Mouse (Mus musculus): ENCODE measurements around the gene Rreb1. TPM values are rescaled to one million over a fixed set of nuclear protein-coding genes. Genes with fewer than 3 reads are reported as not detected.

The Rreb1 gene
- polyA plus RNA-seq, 1 experiment from 2014 or later = 2.0 TPM

- WGBS = 84% methylated on average over 15 of the region's 15 CpGs
- H3K9me3 ChIP-seq (ENCODE audit: control insufficient read depth, low read length) = no peaks in the 10 kb centered on the region
- H3K36me3 ChIP-seq (ENCODE audit: control insufficient read depth, insufficient read depth, low read length) = no peaks in the 10 kb centered on the region
- H3K27ac ChIP-seq (ENCODE audit: low read depth, low read length) = no peak overlapping the region
- no peak overlapping the region for H3K4me3 ChIP-seq (ENCODE audit: low read length)
- H3K9ac ChIP-seq (ENCODE audit: low read depth, low read length) = no peak overlapping the region
- H3K27me3 ChIP-seq (replicated peaks; ENCODE audit: control insufficient read depth, insufficient read depth, low read length) = no peaks in the 10 kb centered on the region
- no peaks in the 10 kb centered on the region for H3K4me1 ChIP-seq (ENCODE audit: control insufficient read depth, insufficient read depth, low read depth, low read length)
- no peak for ATAC-seq
- H3K4me2 ChIP-seq (ENCODE audit: low read length) = no peak overlapping the region
These were observed 140.4 kb downstream of the Rreb1 start for GRCm38 (mm10) chr13:37918336-37919261.

GRCm38 (mm10) chr13:37919711-37920277 is 141.6 kb downstream of the Rreb1 start:
- no peak for ATAC-seq
- no peak overlapping the region for H3K4me3 ChIP-seq (ENCODE audit: low read length)
- no peaks in the 10 kb centered on the region for H3K4me1 ChIP-seq (ENCODE audit: control insufficient read depth, insufficient read depth, low read depth, low read length)
- H3K9me3 ChIP-seq (ENCODE audit: control insufficient read depth, low read length) = no peaks in the 10 kb centered on the region
- H3K27ac ChIP-seq (ENCODE audit: low read depth, low read length) = no peak overlapping the region
- WGBS = 85% methylated on average over 3 of the region's 3 CpGs
- H3K36me3 ChIP-seq (ENCODE audit: control insufficient read depth, insufficient read depth, low read length) = no peaks in the 10 kb centered on the region
- no peaks in the 10 kb centered on the region for H3K27me3 ChIP-seq (replicated peaks; ENCODE audit: control insufficient read depth, insufficient read depth, low read length)
- no peak overlapping the region for H3K4me2 ChIP-seq (ENCODE audit: low read length)
- H3K9ac ChIP-seq (ENCODE audit: low read depth, low read length) = no peak overlapping the region

GRCm38 (mm10) chr13:37920727-37921126 is 142.5 kb downstream of the Rreb1 start:
- Histone ChIP-seq H3K4me3 (ENCODE audit: low read length) (no peak overlapping the region), H3K27me3 (replicated peaks; ENCODE audit: control insufficient read depth, insufficient read depth, low read length) (no peaks in the 10 kb centered on the region), H3K36me3 (ENCODE audit: control insufficient read depth, insufficient read depth, low read length) (no peaks in the 10 kb centered on the region), H3K4me1 (ENCODE audit: control insufficient read depth, insufficient read depth, low read depth, low read length) (no peaks in the 10 kb centered on the region), H3K9ac (ENCODE audit: low read depth, low read length) (no peak overlapping the region), H3K4me2 (ENCODE audit: low read length) (no peak overlapping the region), H3K9me3 (ENCODE audit: control insufficient read depth, low read length) (no peaks in the 10 kb centered on the region), H3K27ac (ENCODE audit: low read depth, low read length) (no peak overlapping the region)
- no peak for ATAC-seq
- 43% methylated on average over 2 of the region's 2 CpGs for WGBS

GRCm38 (mm10) chr13:37923091-37923490 is 144.9 kb downstream of the Rreb1 start:
- no peak overlapping the region for H3K4me3 ChIP-seq (ENCODE audit: low read length)
- ATAC-seq = no peak
- H3K4me2 ChIP-seq (ENCODE audit: low read length) = no peak overlapping the region
- H3K9ac ChIP-seq (ENCODE audit: low read depth, low read length) = no peak overlapping the region
- H3K27me3 ChIP-seq (replicated peaks; ENCODE audit: control insufficient read depth, insufficient read depth, low read length) = no peaks in the 10 kb centered on the region
- H3K36me3 ChIP-seq (ENCODE audit: control insufficient read depth, insufficient read depth, low read length) = no peaks in the 10 kb centered on the region
- H3K9me3 ChIP-seq (ENCODE audit: control insufficient read depth, low read length) = no peaks in the 10 kb centered on the region
- no peaks in the 10 kb centered on the region for H3K4me1 ChIP-seq (ENCODE audit: control insufficient read depth, insufficient read depth, low read depth, low read length)
- WGBS = 91% methylated on average over 4 of the region's 4 CpGs
- no peak overlapping the region for H3K27ac ChIP-seq (ENCODE audit: low read depth, low read length)

GRCm38 (mm10) chr13:37923643-37924460 is 145.7 kb downstream of the Rreb1 start:
- no peaks in the 10 kb centered on the region for H3K36me3 ChIP-seq (ENCODE audit: control insufficient read depth, insufficient read depth, low read length)
- peak; percentile 45; the same call in 1 of the 2 replicates for ATAC-seq
- H3K27me3 ChIP-seq (replicated peaks; ENCODE audit: control insufficient read depth, insufficient read depth, low read length) = no peaks in the 10 kb centered on the region
- no peaks in the 10 kb centered on the region for H3K4me1 ChIP-seq (ENCODE audit: control insufficient read depth, insufficient read depth, low read depth, low read length)
- no peak overlapping the region for H3K27ac ChIP-seq (ENCODE audit: low read depth, low read length)
- H3K4me2 ChIP-seq (ENCODE audit: low read length) = no peak overlapping the region
- H3K4me3 ChIP-seq (ENCODE audit: low read length) = no peak overlapping the region
- no peaks in the 10 kb centered on the region for H3K9me3 ChIP-seq (ENCODE audit: control insufficient read depth, low read length)
- no peak overlapping the region for H3K9ac ChIP-seq (ENCODE audit: low read depth, low read length)
- 85% methylated on average over 10 of the region's 10 CpGs for WGBS

- no peak overlapping the region for H3K4me3 ChIP-seq (ENCODE audit: low read length)
- WGBS = 77% methylated on average over 4 of the region's 4 CpGs
- H3K36me3 ChIP-seq (ENCODE audit: control insufficient read depth, insufficient read depth, low read length) = no peaks in the 10 kb centered on the region
- no peak overlapping the region for H3K9ac ChIP-seq (ENCODE audit: low read depth, low read length)
- ATAC-seq = no peak
- no peaks in the 10 kb centered on the region for H3K27me3 ChIP-seq (replicated peaks; ENCODE audit: control insufficient read depth, insufficient read depth, low read length)
- no peaks in the 10 kb centered on the region for H3K4me1 ChIP-seq (ENCODE audit: control insufficient read depth, insufficient read depth, low read depth, low read length)
- H3K9me3 ChIP-seq (ENCODE audit: control insufficient read depth, low read length) = no peaks in the 10 kb centered on the region
- no peak overlapping the region for H3K27ac ChIP-seq (ENCODE audit: low read depth, low read length)
- no peak overlapping the region for H3K4me2 ChIP-seq (ENCODE audit: low read length)
These were observed 146.3 kb downstream of the Rreb1 start for GRCm38 (mm10) chr13:37924461-37924948.

- ATAC-seq = no peak
These were observed 148.2 kb downstream of the Rreb1 start for GRCm38 (mm10) chr13:37926394-37926793.

GRCm38 (mm10) chr13:37929532-37929931 is 151.3 kb downstream of the Rreb1 start:
- no peaks in the 10 kb centered on the region for H3K27me3 ChIP-seq (replicated peaks; ENCODE audit: control insufficient read depth, insufficient read depth, low read length)
- no peaks in the 10 kb centered on the region for H3K9me3 ChIP-seq (ENCODE audit: control insufficient read depth, low read length)
- no peaks in the 10 kb centered on the region for H3K4me1 ChIP-seq (ENCODE audit: control insufficient read depth, insufficient read depth, low read depth, low read length)
- H3K4me3 ChIP-seq (ENCODE audit: low read length) = no peak overlapping the region
- 94% methylated on average over 17 of the region's 17 CpGs for WGBS
- no peak overlapping the region for H3K9ac ChIP-seq (ENCODE audit: low read depth, low read length)
- no peak for ATAC-seq
- no peak overlapping the region for H3K27ac ChIP-seq (ENCODE audit: low read depth, low read length)
- H3K4me2 ChIP-seq (ENCODE audit: low read length) = no peak overlapping the region
- H3K36me3 ChIP-seq (ENCODE audit: control insufficient read depth, insufficient read depth, low read length) = no peaks in the 10 kb centered on the region

More at GRCm38 (mm10) chr13:37926394-37926793, 148.2 kb downstream of the Rreb1 start:
- Histone ChIP-seq H3K36me3 (ENCODE audit: control insufficient read depth, insufficient read depth, low read length) (no peaks in the 10 kb centered on the region), H3K27ac (ENCODE audit: low read depth, low read length) (no peak overlapping the region), H3K4me1 (ENCODE audit: control insufficient read depth, insufficient read depth, low read depth, low read length) (no peaks in the 10 kb centered on the region), H3K27me3 (replicated peaks; ENCODE audit: control insufficient read depth, insufficient read depth, low read length) (no peaks in the 10 kb centered on the region), H3K9me3 (ENCODE audit: control insufficient read depth, low read length) (no peaks in the 10 kb centered on the region), H3K9ac (ENCODE audit: low read depth, low read length) (no peak overlapping the region), H3K4me3 (ENCODE audit: low read length) (no peak overlapping the region), H3K4me2 (ENCODE audit: low read length) (no peak overlapping the region)
- 93% methylated on average over 3 of the region's 3 CpGs for WGBS

- Histone ChIP-seq H3K4me1 (ENCODE audit: control insufficient read depth, insufficient read depth, low read depth, low read length) (no peaks in the 10 kb centered on the region), H3K9ac (ENCODE audit: low read depth, low read length) (no peak overlapping the region), H3K36me3 (ENCODE audit: control insufficient read depth, insufficient read depth, low read length) (no peaks in the 10 kb centered on the region), H3K27ac (ENCODE audit: low read depth, low read length) (no peak overlapping the region), H3K4me3 (ENCODE audit: low read length) (no peak overlapping the region), H3K27me3 (replicated peaks; ENCODE audit: control insufficient read depth, insufficient read depth, low read length) (no peaks in the 10 kb centered on the region), H3K9me3 (ENCODE audit: control insufficient read depth, low read length) (no peaks in the 10 kb centered on the region), H3K4me2 (ENCODE audit: low read length) (no peak overlapping the region)
- 88% methylated on average over 13 of the region's 13 CpGs for WGBS
- ATAC-seq = no peak
These were observed 151.9 kb downstream of the Rreb1 start for GRCm38 (mm10) chr13:37930091-37930490.
